Mouse (Mus musculus): Measurements from ENCODE around the gene Lrtm1. TPM values are rescaled to one million over a fixed set of nuclear protein-coding genes. Genes with fewer than 3 reads are reported as not detected.

Gene Lrtm1
- polyA plus RNA-seq, 1 experiment from 2014 or later: 0.37 TPM

DNA sequence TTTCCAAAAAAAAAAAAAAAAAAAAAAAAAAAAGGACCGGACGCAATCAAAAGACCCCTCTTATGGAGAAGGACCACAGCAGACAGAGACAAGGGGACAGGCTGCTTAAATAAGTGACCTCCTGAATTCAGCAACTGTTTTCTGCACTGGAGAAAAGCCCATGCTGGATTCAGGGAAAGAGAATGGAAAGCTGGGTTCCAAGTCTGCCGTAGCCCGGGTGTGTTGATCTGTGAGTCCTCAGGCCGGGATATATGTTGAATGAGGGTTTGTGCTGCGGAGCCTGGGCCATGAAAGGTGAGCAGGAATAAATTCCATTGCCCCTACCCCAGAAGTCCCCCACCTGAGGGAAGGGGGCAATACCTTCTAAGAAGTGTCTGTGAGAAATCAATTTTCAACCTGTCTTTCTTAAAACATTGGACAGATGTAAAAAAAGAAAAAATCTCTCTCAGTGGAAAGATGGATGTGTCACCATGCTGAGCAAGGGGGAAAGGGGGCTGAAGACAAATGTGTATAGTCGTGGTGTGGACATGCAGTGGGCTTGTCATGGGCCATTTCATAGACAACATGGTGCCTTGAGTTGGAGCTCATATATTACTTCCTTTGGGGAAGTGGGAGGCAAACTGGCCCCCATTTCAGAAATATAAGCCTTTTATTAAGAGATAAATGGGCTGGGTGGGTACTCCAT is 450 bp downstream of the Lrtm1 start:
- ATAC-seq (replicated peaks): no peak
- no peak overlapping the region for H3K4me2 ChIP-seq
- no peaks in the 10 kb centered on the region for H3K9me3 ChIP-seq
- 0 out of 2 replicates have a peak, but pooled peaks cover 4% of the 10 kb centered on the region for H3K4me1 ChIP-seq
- no peak overlapping the region for H3K27ac ChIP-seq
- H3K36me3 ChIP-seq (replicated peaks): no peaks in the 10 kb centered on the region
- no peaks in the 10 kb centered on the region for H3K27me3 ChIP-seq (replicated peaks)
- 13% methylated on average over 7 of the region's 7 CpGs for WGBS
- H3K4me3 ChIP-seq: no peak overlapping the region
- H3K9ac ChIP-seq: no peak overlapping the region

GRCm38 (mm10) chr14:29021295-29021694 is 3.3 kb downstream of the Lrtm1 start:
- Histone ChIP-seq H3K4me2 (no peak overlapping the region), H3K4me1 (no peaks in the 10 kb centered on the region), H3K27ac (no peak overlapping the region), H3K9ac (no peak overlapping the region), H3K4me3 (no peak overlapping the region), H3K36me3 (replicated peaks) (no peaks in the 10 kb centered on the region), H3K27me3 (replicated peaks) (no peaks in the 10 kb centered on the region), H3K9me3 (no peaks in the 10 kb centered on the region)
- WGBS: 93% methylated on average over 4 of the region's 4 CpGs
- no peak for ATAC-seq (replicated peaks)

- peaks cover 2% of the 10 kb centered on the region for H3K4me1 ChIP-seq
- H3K36me3 ChIP-seq (replicated peaks): no peaks in the 10 kb centered on the region
- no peak overlapping the region for H3K27ac ChIP-seq
- ATAC-seq (replicated peaks): no peak
- 94% methylated on average over 4 of the region's 4 CpGs for WGBS
- no peak overlapping the region for H3K4me3 ChIP-seq
- no peak overlapping the region for H3K9ac ChIP-seq
- H3K27me3 ChIP-seq (replicated peaks): no peaks in the 10 kb centered on the region
- H3K9me3 ChIP-seq: no peaks in the 10 kb centered on the region
- H3K4me2 ChIP-seq: no peak overlapping the region
Observed at GRCm38 (mm10) chr14:29023246-29023645, 5.2 kb downstream of the Lrtm1 start.

- WGBS: 82% methylated on average over 6 of the region's 6 CpGs
- no peaks in the 10 kb centered on the region for H3K27me3 ChIP-seq (replicated peaks)
- no peak overlapping the region for H3K4me3 ChIP-seq
- ATAC-seq (replicated peaks): no peak
- H3K36me3 ChIP-seq (replicated peaks): no peaks in the 10 kb centered on the region
- no peak overlapping the region for H3K27ac ChIP-seq
- H3K4me2 ChIP-seq: no peak overlapping the region
- peaks cover 19% of the 10 kb centered on the region for H3K4me1 ChIP-seq
- H3K9ac ChIP-seq: no peak overlapping the region
- no peaks in the 10 kb centered on the region for H3K9me3 ChIP-seq
Observed at GRCm38 (mm10) chr14:29025335-29025734, 7.3 kb downstream of the Lrtm1 start.

GRCm38 (mm10) chr14:29027276-29027675 is 9.3 kb downstream of the Lrtm1 start:
- 90% methylated on average over 5 of the region's 5 CpGs for WGBS

DNA sequence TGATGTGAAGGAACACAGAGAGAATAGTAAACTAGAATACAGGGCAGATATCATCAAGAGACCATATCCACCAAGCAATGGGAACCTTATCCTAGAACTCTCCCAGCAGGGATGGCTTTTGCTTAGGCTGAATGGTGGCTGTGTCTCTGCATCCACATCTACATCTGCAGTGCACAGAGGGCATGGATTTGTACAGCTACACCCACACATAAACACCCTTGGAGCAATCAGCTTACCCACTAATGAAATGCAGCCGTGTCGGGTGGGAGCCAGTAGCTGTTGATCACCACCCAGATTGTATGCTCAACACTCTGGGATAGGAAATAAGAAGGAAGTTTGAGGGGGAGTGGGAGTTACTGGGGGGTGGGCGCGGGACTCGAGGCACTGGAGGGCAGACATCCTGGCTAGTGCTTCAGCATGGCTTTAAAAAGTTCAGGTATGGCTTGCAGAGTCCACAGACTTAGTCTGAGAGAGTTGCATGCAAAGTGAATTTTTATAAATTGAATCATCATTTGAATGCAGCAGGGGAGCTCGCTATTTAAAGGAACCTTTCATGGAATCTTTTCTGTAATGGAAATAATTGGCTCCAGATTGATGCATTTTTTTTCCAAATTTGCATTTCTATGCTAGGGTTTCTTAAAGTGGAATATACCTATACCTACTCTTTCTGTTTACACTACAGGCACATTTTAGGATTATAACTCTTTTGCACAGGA is 10.5 kb downstream of the Lrtm1 start:
- WGBS: 50% methylated on average over 6 of the region's 6 CpGs
- peaks cover 26% of the 10 kb centered on the region for H3K4me1 ChIP-seq
- H3K4me3 ChIP-seq: no peak overlapping the region
- 0 out of 2 replicates have a peak, but pooled peaks have one; percentile 4 for ATAC-seq (replicated peaks)
- no peak overlapping the region; the same call in 1 of the 2 replicates for H3K4me2 ChIP-seq
- no peaks in the 10 kb centered on the region for H3K9me3 ChIP-seq
- no peaks in the 10 kb centered on the region for H3K36me3 ChIP-seq (replicated peaks)
- H3K27me3 ChIP-seq (replicated peaks): no peaks in the 10 kb centered on the region
- H3K9ac ChIP-seq: no peak overlapping the region
- no peak overlapping the region for H3K27ac ChIP-seq

More at GRCm38 (mm10) chr14:29027276-29027675, 9.3 kb downstream of the Lrtm1 start:
- Histone ChIP-seq H3K4me3 (no peak overlapping the region), H3K27me3 (replicated peaks) (no peaks in the 10 kb centered on the region), H3K27ac (no peak overlapping the region), H3K36me3 (replicated peaks) (no peaks in the 10 kb centered on the region), H3K9ac (no peak overlapping the region), H3K4me1 (peaks cover 26% of the 10 kb centered on the region), H3K9me3 (no peaks in the 10 kb centered on the region), H3K4me2 (no peak overlapping the region)
- no peak for ATAC-seq (replicated peaks)

DNA sequence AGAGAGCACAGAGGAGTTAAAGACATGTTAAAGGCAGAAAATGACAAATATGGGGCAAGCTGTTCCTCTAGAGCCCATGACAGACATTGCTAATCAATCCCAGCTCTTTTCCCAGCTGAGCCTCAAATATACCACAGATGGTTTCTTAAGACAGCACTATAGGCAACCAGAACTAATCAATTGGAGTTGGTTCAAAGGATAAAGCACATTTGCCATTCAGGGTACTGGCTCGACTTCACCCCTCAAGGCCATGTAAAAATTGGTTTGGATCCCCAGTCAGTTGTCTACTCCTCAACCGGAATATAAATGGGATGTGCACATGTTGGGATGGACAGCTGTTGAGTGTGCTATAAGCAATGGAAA is 11.1 kb downstream of the Lrtm1 start:
- peak; percentile 17; the same call in 1 of the 2 replicates for ATAC-seq (replicated peaks)
- Histone ChIP-seq H3K4me1 (peaks cover 26% of the 10 kb centered on the region), H3K4me3 (no peak overlapping the region), H3K27me3 (replicated peaks) (no peaks in the 10 kb centered on the region), H3K4me2 (no peak overlapping the region; the same call in 1 of the 2 replicates), H3K9me3 (no peaks in the 10 kb centered on the region), H3K9ac (no peak overlapping the region), H3K27ac (no peak overlapping the region), H3K36me3 (replicated peaks) (no peaks in the 10 kb centered on the region)
- WGBS: 33% methylated on average over 2 of the region's 2 CpGs

- Histone ChIP-seq H3K36me3 (replicated peaks) (no peaks in the 10 kb centered on the region), H3K9ac (no peak overlapping the region), H3K4me2 (no peak overlapping the region), H3K27me3 (replicated peaks) (no peaks in the 10 kb centered on the region), H3K4me1 (peaks cover 26% of the 10 kb centered on the region), H3K27ac (0 out of 2 replicates have a peak overlapping the region, but pooled peaks have one; percentile 9), H3K9me3 (no peaks in the 10 kb centered on the region), H3K4me3 (no peak overlapping the region)
- WGBS: 67% methylated on average over 11 of the region's 11 CpGs
- ATAC-seq (replicated peaks): no peak
Observed at GRCm38 (mm10) chr14:29029896-29030420, 11.9 kb downstream of the Lrtm1 start.

DNA sequence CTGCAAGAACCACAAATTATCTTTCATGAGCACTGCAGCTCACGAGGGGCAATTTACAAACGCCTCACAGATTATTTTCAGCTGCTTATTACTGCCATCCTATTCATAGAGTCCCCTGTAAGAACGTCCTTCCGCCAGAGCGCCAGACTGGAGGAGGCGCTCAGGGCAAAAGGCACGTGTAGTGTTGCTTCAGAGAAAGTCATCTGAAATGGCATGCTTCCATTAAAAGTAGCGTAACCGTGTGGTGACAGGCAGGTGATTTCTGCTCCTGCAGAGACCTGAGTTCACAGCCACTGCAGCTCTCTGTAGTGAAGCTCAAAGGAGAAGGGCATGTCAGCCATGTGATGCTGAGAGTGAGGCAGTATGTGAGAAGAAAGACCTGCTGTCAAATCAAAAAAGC is 12.5 kb downstream of the Lrtm1 start:
- no peak for ATAC-seq (replicated peaks)
- Histone ChIP-seq H3K27ac (peak overlapping the region; percentile 32; the same call in 1 of the 2 replicates), H3K4me1 (peaks cover 26% of the 10 kb centered on the region), H3K9ac (no peak overlapping the region), H3K27me3 (replicated peaks) (no peaks in the 10 kb centered on the region), H3K9me3 (no peaks in the 10 kb centered on the region), H3K4me2 (no peak overlapping the region), H3K4me3 (no peak overlapping the region), H3K36me3 (replicated peaks) (no peaks in the 10 kb centered on the region)
- 36% methylated on average over 9 of the region's 9 CpGs for WGBS

GRCm38 (mm10) chr14:29031858-29032395 is 13.9 kb downstream of the Lrtm1 start:
- Histone ChIP-seq H3K9me3 (no peaks in the 10 kb centered on the region), H3K27ac (no peak overlapping the region), H3K27me3 (replicated peaks) (no peaks in the 10 kb centered on the region), H3K4me3 (no peak overlapping the region), H3K9ac (no peak overlapping the region), H3K4me2 (no peak overlapping the region), H3K36me3 (replicated peaks) (no peaks in the 10 kb centered on the region), H3K4me1 (peaks cover 26% of the 10 kb centered on the region)
- 90% methylated on average over 1 of the region's 1 CpGs for WGBS
- no peak for ATAC-seq (replicated peaks)

GRCm38 (mm10) chr14:29038246-29038645 is 20.2 kb downstream of the Lrtm1 start:
- Histone ChIP-seq H3K9me3 (no peaks in the 10 kb centered on the region), H3K27me3 (replicated peaks) (no peaks in the 10 kb centered on the region), H3K36me3 (replicated peaks) (no peaks in the 10 kb centered on the region), H3K4me3 (no peak overlapping the region), H3K27ac (no peak overlapping the region), H3K9ac (no peak overlapping the region), H3K4me1 (no peaks in the 10 kb centered on the region), H3K4me2 (no peak overlapping the region)
- 73% methylated on average over 5 of the region's 5 CpGs for WGBS
- no peak for ATAC-seq (replicated peaks)

GRCm38 (mm10) chr14:29040606-29041364 is 22.8 kb downstream of the Lrtm1 start:
- Histone ChIP-seq H3K36me3 (replicated peaks) (no peaks in the 10 kb centered on the region), H3K27ac (no peak overlapping the region), H3K4me1 (no peaks in the 10 kb centered on the region), H3K9me3 (no peaks in the 10 kb centered on the region), H3K27me3 (replicated peaks) (no peaks in the 10 kb centered on the region), H3K9ac (no peak overlapping the region), H3K4me2 (no peak overlapping the region), H3K4me3 (no peak overlapping the region)
- 74% methylated on average over 9 of the region's 9 CpGs for WGBS
- ATAC-seq (replicated peaks): no peak

Data from midbrain, embryonic 15.5 days (tissue).